Mouse (Mus musculus): ENCODE data around the gene Muc13. TPM values are rescaled to one million over a fixed set of nuclear protein-coding genes. Genes with fewer than 3 reads are reported as not detected.

The Muc13 gene
- polyA plus RNA-seq, 1 experiment from 2014 or later: 0.07 TPM

GRCm38 (mm10) chr16:33795106-33795505 lies 1.3 kb downstream of the Muc13 start:
- 90% methylated on average over 4 of the region's 4 CpGs for WGBS
- H3K4me2 ChIP-seq (ENCODE audit: low read depth, low read length, severe bottlenecking): no peak overlapping the region
- no peaks in the 10 kb centered on the region for H3K36me3 ChIP-seq (ENCODE audit: control insufficient read depth, insufficient read depth, low read length)
- H3K27ac ChIP-seq (ENCODE audit: low read depth, low read length): no peak overlapping the region
- no peaks in the 10 kb centered on the region for H3K27me3 ChIP-seq (ENCODE audit: control insufficient read depth, insufficient read depth, low read length)
- DNase-seq (ENCODE audit: low spot score) (no peak), ATAC-seq (replicated peaks; ENCODE audit: low FRiP score) (no peak)
- no peak overlapping the region for H3K4me3 ChIP-seq (ENCODE audit: low read depth, low read length)
- no peaks in the 10 kb centered on the region for H3K4me1 ChIP-seq (replicated peaks; ENCODE audit: control insufficient read depth, insufficient read depth, low read length)
- no peaks in the 10 kb centered on the region for H3K9me3 ChIP-seq (ENCODE audit: control insufficient read depth, low read length)
- no peak overlapping the region for H3K9ac ChIP-seq (ENCODE audit: low read length)

GRCm38 (mm10) chr16:33795887-33796286 lies 2.0 kb downstream of the Muc13 start:
- Histone ChIP-seq H3K4me1 (replicated peaks; ENCODE audit: control insufficient read depth, insufficient read depth, low read length) (no peaks in the 10 kb centered on the region), H3K9ac (ENCODE audit: low read length) (no peak overlapping the region), H3K27ac (ENCODE audit: low read depth, low read length) (no peak overlapping the region), H3K27me3 (ENCODE audit: control insufficient read depth, insufficient read depth, low read length) (no peaks in the 10 kb centered on the region), H3K4me3 (ENCODE audit: low read depth, low read length) (no peak overlapping the region), H3K9me3 (ENCODE audit: control insufficient read depth, low read length) (no peaks in the 10 kb centered on the region), H3K36me3 (ENCODE audit: control insufficient read depth, insufficient read depth, low read length) (no peaks in the 10 kb centered on the region), H3K4me2 (ENCODE audit: low read depth, low read length, severe bottlenecking) (no peak overlapping the region)
- WGBS: 88% methylated on average over 6 of the region's 6 CpGs
- no peak for ATAC-seq (replicated peaks; ENCODE audit: low FRiP score)
- no peak for DNase-seq (ENCODE audit: low spot score)

GRCm38 (mm10) chr16:33796756-33797155 lies 2.9 kb downstream of the Muc13 start:
- no peaks in the 10 kb centered on the region for H3K9me3 ChIP-seq (ENCODE audit: control insufficient read depth, low read length)
- no peaks in the 10 kb centered on the region for H3K36me3 ChIP-seq (ENCODE audit: control insufficient read depth, insufficient read depth, low read length)
- no peaks in the 10 kb centered on the region for H3K27me3 ChIP-seq (ENCODE audit: control insufficient read depth, insufficient read depth, low read length)
- ATAC-seq (replicated peaks; ENCODE audit: low FRiP score) (no peak), DNase-seq (ENCODE audit: low spot score) (no peak)
- H3K4me3 ChIP-seq (ENCODE audit: low read depth, low read length): no peak overlapping the region
- no peak overlapping the region for H3K9ac ChIP-seq (ENCODE audit: low read length)
- no peaks in the 10 kb centered on the region for H3K4me1 ChIP-seq (replicated peaks; ENCODE audit: control insufficient read depth, insufficient read depth, low read length)
- no peak overlapping the region for H3K27ac ChIP-seq (ENCODE audit: low read depth, low read length)
- WGBS: 83% methylated on average over 3 of the region's 3 CpGs
- H3K4me2 ChIP-seq (ENCODE audit: low read depth, low read length, severe bottlenecking): no peak overlapping the region

GRCm38 (mm10) chr16:33797860-33798259 lies 4.0 kb downstream of the Muc13 start:
- Histone ChIP-seq H3K9me3 (ENCODE audit: control insufficient read depth, low read length) (no peaks in the 10 kb centered on the region), H3K4me2 (ENCODE audit: low read depth, low read length, severe bottlenecking) (no peak overlapping the region), H3K4me1 (replicated peaks; ENCODE audit: control insufficient read depth, insufficient read depth, low read length) (no peaks in the 10 kb centered on the region), H3K27ac (ENCODE audit: low read depth, low read length) (no peak overlapping the region), H3K36me3 (ENCODE audit: control insufficient read depth, insufficient read depth, low read length) (no peaks in the 10 kb centered on the region), H3K4me3 (ENCODE audit: low read depth, low read length) (no peak overlapping the region), H3K9ac (ENCODE audit: low read length) (no peak overlapping the region), H3K27me3 (ENCODE audit: control insufficient read depth, insufficient read depth, low read length) (no peaks in the 10 kb centered on the region)
- ATAC-seq (replicated peaks; ENCODE audit: low FRiP score) (no peak), DNase-seq (ENCODE audit: low spot score) (peak; percentile 67)
- 42% methylated on average over 5 of the region's 5 CpGs for WGBS

GRCm38 (mm10) chr16:33810002-33810401 lies 16.2 kb downstream of the Muc13 start:
- WGBS: 73% methylated on average over 3 of the region's 3 CpGs
- H3K9me3 ChIP-seq (ENCODE audit: control insufficient read depth, low read length): no peaks in the 10 kb centered on the region
- no peak for ATAC-seq (replicated peaks; ENCODE audit: low FRiP score)
- H3K9ac ChIP-seq (ENCODE audit: low read length): no peak overlapping the region
- H3K27me3 ChIP-seq (ENCODE audit: control insufficient read depth, insufficient read depth, low read length): no peaks in the 10 kb centered on the region
- H3K4me2 ChIP-seq (ENCODE audit: low read depth, low read length, severe bottlenecking): no peak overlapping the region
- no peaks in the 10 kb centered on the region for H3K4me1 ChIP-seq (replicated peaks; ENCODE audit: control insufficient read depth, insufficient read depth, low read length)
- no peak overlapping the region for H3K27ac ChIP-seq (ENCODE audit: low read depth, low read length)
- DNase-seq (ENCODE audit: low spot score): no peak
- H3K36me3 ChIP-seq (ENCODE audit: control insufficient read depth, insufficient read depth, low read length): no peaks in the 10 kb centered on the region
- H3K4me3 ChIP-seq (ENCODE audit: low read depth, low read length): no peak overlapping the region

- no peak overlapping the region for H3K4me3 ChIP-seq (ENCODE audit: low read depth, low read length)
- no peak overlapping the region for H3K9ac ChIP-seq (ENCODE audit: low read length)
- H3K4me1 ChIP-seq (replicated peaks; ENCODE audit: control insufficient read depth, insufficient read depth, low read length): no peaks in the 10 kb centered on the region
- no peaks in the 10 kb centered on the region for H3K9me3 ChIP-seq (ENCODE audit: control insufficient read depth, low read length)
- H3K27ac ChIP-seq (ENCODE audit: low read depth, low read length): no peak overlapping the region
- no peaks in the 10 kb centered on the region for H3K36me3 ChIP-seq (ENCODE audit: control insufficient read depth, insufficient read depth, low read length)
- 90% methylated on average over 7 of the region's 7 CpGs for WGBS
- no peak overlapping the region for H3K4me2 ChIP-seq (ENCODE audit: low read depth, low read length, severe bottlenecking)
- ATAC-seq (replicated peaks; ENCODE audit: low FRiP score): no peak
- no peak for DNase-seq (ENCODE audit: low spot score)
- no peaks in the 10 kb centered on the region for H3K27me3 ChIP-seq (ENCODE audit: control insufficient read depth, insufficient read depth, low read length)
Observed at GRCm38 (mm10) chr16:33818413-33819165, 24.8 kb downstream of the Muc13 start.

- Histone ChIP-seq H3K9ac (ENCODE audit: low read length) (no peak overlapping the region), H3K36me3 (ENCODE audit: control insufficient read depth, insufficient read depth, low read length) (no peaks in the 10 kb centered on the region), H3K4me3 (ENCODE audit: low read depth, low read length) (no peak overlapping the region), H3K4me2 (ENCODE audit: low read depth, low read length, severe bottlenecking) (no peak overlapping the region), H3K4me1 (replicated peaks; ENCODE audit: control insufficient read depth, insufficient read depth, low read length) (no peaks in the 10 kb centered on the region), H3K27me3 (ENCODE audit: control insufficient read depth, insufficient read depth, low read length) (no peaks in the 10 kb centered on the region), H3K9me3 (ENCODE audit: control insufficient read depth, low read length) (no peaks in the 10 kb centered on the region), H3K27ac (ENCODE audit: low read depth, low read length) (no peak overlapping the region)
- DNase-seq (ENCODE audit: low spot score): peak; percentile 86
- WGBS: 16% methylated on average over 17 of the region's 17 CpGs
- no peak for ATAC-seq (replicated peaks; ENCODE audit: low FRiP score)
Observed at GRCm38 (mm10) chr16:33820269-33821178, 26.7 kb downstream of the Muc13 start.

- no peak overlapping the region for H3K27ac ChIP-seq (ENCODE audit: low read depth, low read length)
Observed at GRCm38 (mm10) chr16:33824603-33825002, 30.8 kb downstream of the Muc13 start.

More at GRCm38 (mm10) chr16:33824603-33825002, 30.8 kb downstream of the Muc13 start:
- no peaks in the 10 kb centered on the region for H3K9me3 ChIP-seq (ENCODE audit: control insufficient read depth, low read length)
- 84% methylated on average over 6 of the region's 6 CpGs for WGBS
- H3K27me3 ChIP-seq (ENCODE audit: control insufficient read depth, insufficient read depth, low read length): peaks cover 5% of the 10 kb centered on the region; the same call in 1 of the 2 replicates
- DNase-seq (ENCODE audit: low spot score) (no peak), ATAC-seq (replicated peaks; ENCODE audit: low FRiP score) (no peak)
- no peak overlapping the region for H3K4me2 ChIP-seq (ENCODE audit: low read depth, low read length, severe bottlenecking)
- H3K9ac ChIP-seq (ENCODE audit: low read length): no peak overlapping the region
- no peak overlapping the region for H3K4me3 ChIP-seq (ENCODE audit: low read depth, low read length)
- no peaks in the 10 kb centered on the region for H3K36me3 ChIP-seq (ENCODE audit: control insufficient read depth, insufficient read depth, low read length)
- H3K4me1 ChIP-seq (replicated peaks; ENCODE audit: control insufficient read depth, insufficient read depth, low read length): peaks cover 2% of the 10 kb centered on the region; the same call in 1 of the 2 replicates

Measured in forebrain, embryonic 11.5 days (tissue).